In genomic region chr7:37437887-37438286, GRCm38 (mm10) we compare ENCODE assay signal across 20 mouse cellular contexts.
A peak's percentile ranks its signal among the peaks of the same experiment; 100 is the strongest.
DNase-seq lines count a peak whose midpoint lies in the region; ATAC-seq lines count a peak whose summit lies in the region.
"Had no signal": no experiment of that assay in that cellular context is flagged by ENCODE, and none has a peak within 500 bp of the region (broad histone marks: within the 10 kb centered on the region; RNA-seq: fewer than 3 reads in every experiment).

No protein-coding gene starts in this region.

- ATAC-seq in hematopoietic stem cell, adult 5-6 weeks (replicated peaks in 1 of 2; ENCODE audit: insufficient read depth in 1 of 2, low FRiP score in 2 of 2, low TSS enrichment in 1 of 2, low read depth in 1 of 2, poor library complexity in 2 of 2, severe bottlenecking in 2 of 2): peak; percentile 32 to 37; a peak in 3 of 4 replicates
- ATAC-seq: liver, postnatal 0 days; lung, postnatal 0 days; midbrain, embryonic 15.5 days had no signal

- DNase-seq in kidney, adult 9 months: peak; percentile 6
- DNase-seq in kidney, postnatal 25 days: no peak
- DNase-seq in CD4-positive helper T cell, adult 2 months (ENCODE audit: low read depth, low spot score): peak; percentile 14
- DNase-seq in splenic B cell, adult 2 months (ENCODE audit: low read depth, low spot score): peak; percentile 18
- DNase-seq in embryo, embryonic 10 days (ENCODE audit: low spot score): no peak
- DNase-seq in gastrocnemius, postnatal 10 days: no peak
- DNase-seq: adrenal gland, postnatal 14 days; cerebellum, adult 9-10 months; heart, postnatal 14 days; kidney, adult 18-20 months; kidney, postnatal 14 days; liver, postnatal 0 days had no signal

- H3K36me3 ChIP-seq in splenic B cell, adult 2 months (ENCODE audit: control insufficient read depth, insufficient read depth, low read length, poor library complexity, severe bottlenecking): no peaks in the 10 kb centered on the region
- H3K36me3 ChIP-seq: forebrain, embryonic 10.5 days; heart, embryonic 12.5 days; hindbrain, embryonic 13.5 days; limb, embryonic 12.5 days; midbrain, embryonic 15.5 days had no signal

- no peaks in the 10 kb centered on the region for H3K27me3 ChIP-seq in splenic B cell, adult 2 months (ENCODE audit: control insufficient read depth, insufficient read depth, low read length, poor library complexity, severe bottlenecking)
- H3K27me3 ChIP-seq: heart, embryonic 12.5 days; megakaryocyte, embryonic 14.5 days; midbrain, embryonic 15.5 days had no signal

Comparison
In these comparisons a context has a peak if more than half of its experiments do, and no peak if none do; other contexts are left out.
1. DNase-seq: peak in kidney, adult 9 months (single experiment), CD4-positive helper T cell, adult 2 months (single experiment) and splenic B cell, adult 2 months (single experiment); none in kidney, postnatal 25 days (0 of 2), embryo, embryonic 10 days (single experiment) and gastrocnemius, postnatal 10 days (single experiment).